Mouse (Mus musculus): Measurements from ENCODE around the gene H2-Eb1.

The H2-Eb1 gene

DNA sequence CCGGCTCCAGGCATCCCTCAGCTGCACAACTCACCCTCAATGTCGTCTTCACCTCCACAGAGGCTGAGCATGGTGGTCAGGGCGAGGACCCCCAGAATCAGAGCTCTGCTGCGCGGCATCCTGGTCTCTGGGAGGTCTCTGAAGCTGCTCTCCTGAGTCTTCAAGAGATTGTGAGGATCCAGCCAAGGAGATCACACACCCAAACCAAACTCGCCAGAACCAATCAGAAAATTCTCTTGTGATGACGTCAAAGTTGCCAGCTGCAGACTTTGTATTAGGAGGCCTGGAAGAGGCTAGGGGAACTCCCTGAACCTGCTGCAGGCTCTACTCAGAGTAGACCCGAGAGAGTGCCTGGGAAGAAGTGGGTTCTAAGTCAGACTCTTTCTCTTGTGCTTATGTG is 18.0 kb upstream of the H2-Eb1 start, which contains the start of gene H2-Aa:
Gene H2-Aa (minus strand): TSS at position 176 of the 400 bp plus-strand sequence.
- in situ Hi-C loops (cut with MboI, MseI), result loop anchor here (10.0 kb wide), 1 partner anchor 1443 kb away; no protein-coding TSS in a partner anchor

DNA sequence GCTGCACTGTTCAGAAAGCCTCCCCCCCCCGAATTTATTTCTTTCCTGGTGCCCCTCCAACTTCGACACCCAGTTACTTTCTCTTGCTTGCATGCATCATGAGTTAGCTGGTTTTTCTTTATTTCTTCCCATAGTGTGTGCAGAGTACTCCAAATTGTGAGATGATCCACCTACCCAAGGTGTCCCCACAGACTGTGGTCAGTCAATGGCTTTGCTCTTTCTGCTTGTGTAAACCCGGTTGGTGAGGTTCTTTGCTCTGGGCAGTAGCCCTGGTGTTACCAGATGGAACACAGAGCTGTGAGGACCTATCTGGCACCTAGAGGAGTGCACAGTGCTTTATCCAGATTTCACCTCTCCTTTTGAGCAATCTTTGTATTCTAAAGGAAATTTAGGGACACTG is 17.5 kb upstream of the H2-Eb1 start:
- in situ Hi-C loops (cut with MboI, MseI), result loop anchor here (10.0 kb wide), 1 partner anchor 1443 kb away; no protein-coding TSS in a partner anchor

DNA sequence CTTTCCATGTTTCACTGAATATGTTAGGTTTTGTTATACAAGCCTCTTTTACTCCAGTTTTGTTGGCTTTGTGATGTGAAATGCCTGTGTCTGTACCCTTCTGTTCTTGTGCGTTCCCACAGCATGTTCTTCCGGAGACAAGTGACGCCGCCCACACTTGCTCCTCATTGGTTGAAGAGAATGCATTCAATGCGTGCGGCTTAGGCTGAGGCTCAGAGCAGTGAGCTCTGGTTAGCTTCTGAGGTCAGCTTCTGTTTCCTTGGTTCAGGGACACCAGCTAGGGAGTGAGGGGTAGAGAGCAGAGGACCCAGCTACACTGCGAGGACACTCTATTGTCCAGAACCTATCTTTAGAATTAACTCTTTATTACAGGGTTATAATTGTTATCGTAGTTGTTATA is 14.1 kb upstream of the H2-Eb1 start:
- in situ Hi-C loops (cut with MboI, MseI), result no loop called here

DNA sequence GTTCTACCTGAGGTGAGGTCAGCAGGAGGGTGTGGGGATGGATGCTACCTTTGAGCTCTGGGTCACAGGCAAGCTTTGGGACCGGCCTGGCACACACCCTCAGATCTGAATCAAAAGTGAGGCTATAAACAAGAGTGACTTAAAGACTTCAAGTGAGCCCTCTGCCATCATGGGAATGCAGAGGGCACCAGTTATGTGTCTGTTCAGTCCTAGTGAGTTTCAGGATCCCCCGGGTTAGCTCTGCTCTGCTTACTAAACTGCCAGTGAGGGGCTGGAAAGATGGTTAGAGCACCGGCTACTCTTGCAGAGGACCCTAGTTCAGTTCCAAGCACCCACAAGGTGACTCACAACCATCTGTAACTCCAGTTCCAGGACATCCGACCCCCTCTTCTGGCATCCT is 13.1 kb upstream of the H2-Eb1 start:
- in situ Hi-C loops (cut with MboI, MseI), result no loop called here

DNA sequence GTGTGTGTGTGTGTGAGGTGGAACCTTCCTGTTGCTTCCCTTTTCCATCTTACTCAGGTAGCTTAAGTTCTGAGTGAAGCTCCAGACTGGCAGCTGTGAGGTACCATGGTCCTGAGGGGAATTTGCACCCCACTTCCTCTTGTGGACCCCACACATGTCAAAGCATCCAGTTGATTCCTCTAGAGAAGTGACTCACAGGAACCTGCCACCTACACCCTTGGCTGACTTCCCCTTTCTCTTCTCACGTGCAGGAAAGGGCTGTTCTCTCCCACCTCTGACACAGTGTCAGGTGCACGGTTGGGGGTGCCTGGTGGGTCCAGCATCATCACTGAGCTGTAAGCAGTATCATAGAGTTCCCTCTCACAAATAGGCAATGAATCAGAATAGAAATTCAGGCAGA is 12.1 kb upstream of the H2-Eb1 start:
- in situ Hi-C loops (cut with MboI, MseI), result no loop called here

DNA sequence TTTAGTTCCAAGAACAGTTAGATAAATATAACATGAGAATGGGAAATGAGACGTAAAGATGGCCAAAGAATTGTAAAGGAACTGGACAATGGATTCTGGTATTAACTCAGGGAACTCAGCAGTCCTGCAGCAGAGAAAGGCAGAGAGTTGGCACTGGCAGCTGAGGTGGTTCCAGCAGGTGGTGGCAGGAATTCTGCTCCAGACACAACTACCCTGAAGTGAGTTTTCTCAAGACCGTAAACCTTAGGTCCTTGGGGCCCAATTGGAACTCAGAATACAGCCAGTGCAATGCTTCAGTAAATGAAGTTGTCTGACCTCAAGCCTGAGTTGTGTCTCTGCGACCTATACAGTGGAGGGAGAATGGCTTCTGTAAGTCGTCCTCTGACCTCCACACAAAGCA is 11.4 kb upstream of the H2-Eb1 start:
- in situ Hi-C loops (cut with MboI, MseI), result no loop called here

DNA sequence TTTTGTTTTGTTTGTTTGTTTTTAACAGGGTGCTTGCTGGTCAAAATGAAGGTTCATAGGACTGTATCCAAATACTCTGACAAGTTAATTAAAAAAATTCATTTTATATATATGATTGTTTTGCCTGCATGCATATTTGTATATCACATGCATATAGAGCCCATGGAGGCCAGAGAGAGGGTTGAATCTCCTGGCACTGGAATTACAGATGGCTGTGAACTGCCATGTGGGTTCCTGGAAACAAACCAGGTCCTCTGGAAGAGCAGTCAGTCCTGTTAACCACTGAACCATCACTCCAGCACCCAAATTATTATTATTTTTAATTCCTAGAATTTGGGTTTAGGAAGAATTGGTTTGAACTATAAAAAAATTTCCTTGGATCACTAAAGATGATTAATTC is 10.4 kb upstream of the H2-Eb1 start:
- in situ Hi-C loops (cut with MboI, MseI), result no loop called here

DNA sequence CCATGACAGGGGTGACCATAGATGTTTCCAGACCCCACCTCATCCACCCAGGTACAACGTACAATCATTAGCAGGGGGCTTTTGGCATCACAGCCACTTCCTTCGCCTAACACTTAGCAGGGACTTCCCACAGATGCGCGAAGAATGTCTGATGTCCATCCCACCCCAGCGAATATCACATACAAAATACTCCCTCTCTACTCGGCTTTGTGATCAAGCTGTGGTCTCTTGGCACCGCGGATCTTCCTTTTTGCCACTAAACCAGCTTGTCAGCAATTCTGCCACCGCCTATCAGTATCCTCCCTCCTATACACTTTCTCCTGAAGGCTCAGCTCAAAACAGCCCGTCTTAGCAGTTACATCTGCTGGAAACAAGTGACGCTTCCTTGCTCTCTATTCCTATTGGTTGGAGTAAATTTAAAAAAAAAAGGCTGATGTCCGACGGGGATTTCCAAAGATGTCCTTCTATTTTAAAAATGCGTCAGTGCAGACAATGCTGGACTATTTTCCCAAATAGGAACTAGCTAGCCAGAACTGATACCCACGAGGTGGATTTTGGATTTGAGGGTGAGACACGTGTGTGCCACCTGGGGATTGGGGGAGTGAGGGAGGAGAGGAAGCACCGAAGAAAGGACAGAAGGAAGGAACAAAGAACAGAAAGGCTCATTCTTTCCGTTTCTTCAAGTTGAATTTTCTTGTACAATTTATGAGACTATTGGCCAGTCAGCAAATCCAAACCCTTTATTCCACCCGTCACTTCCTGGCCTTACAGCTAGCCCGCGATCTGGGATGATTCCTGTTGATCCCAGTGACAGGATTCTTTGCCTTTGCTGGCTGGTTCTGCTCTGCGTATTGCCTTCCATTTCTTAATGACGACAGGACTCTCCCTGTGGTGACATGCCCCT is 9.5 kb upstream of the H2-Eb1 start:
- in situ Hi-C loops (cut with MboI, MseI), result no loop called here

DNA sequence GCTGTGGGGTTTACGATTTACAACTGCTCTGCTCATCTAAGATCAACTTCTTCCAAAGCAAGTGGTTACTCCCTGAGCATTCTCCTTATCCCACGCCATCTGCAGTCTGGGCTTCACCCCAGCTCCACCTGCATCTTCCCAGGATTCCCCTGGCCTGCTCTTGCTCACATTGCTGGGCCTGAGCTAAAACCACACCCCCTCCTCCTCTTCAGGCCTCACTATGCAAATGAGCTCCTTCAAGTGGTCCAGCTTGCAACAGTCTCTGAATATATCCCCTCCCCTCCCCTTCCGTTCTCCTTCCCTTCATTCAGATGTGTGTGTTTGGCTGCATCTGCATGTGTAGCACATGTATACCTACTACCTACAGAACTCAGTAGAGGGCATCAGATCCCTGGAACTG is 6.3 kb upstream of the H2-Eb1 start:
- in situ Hi-C loops (cut with MboI, MseI), result no loop called here

DNA sequence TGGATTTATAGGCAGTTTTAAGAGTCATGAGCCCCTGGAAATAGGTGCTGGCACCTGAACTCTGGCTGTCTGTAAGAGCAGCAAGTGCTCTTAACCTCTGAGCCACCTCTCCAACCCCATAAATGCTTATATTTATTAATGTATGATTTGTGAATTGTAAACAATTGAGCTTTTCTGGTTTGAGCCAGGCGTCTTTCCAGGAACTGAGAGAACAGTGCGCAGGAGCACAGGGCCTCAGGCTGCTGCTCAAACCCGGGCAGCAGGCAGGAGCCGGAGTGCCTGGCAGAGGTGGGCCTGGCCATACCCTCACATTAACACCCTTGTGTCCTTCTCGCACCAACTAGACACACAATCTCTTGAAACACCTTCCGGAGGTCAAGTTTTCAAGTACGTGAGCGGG is 5.6 kb upstream of the H2-Eb1 start:
- in situ Hi-C loops (cut with MboI, MseI), result no loop called here

DNA sequence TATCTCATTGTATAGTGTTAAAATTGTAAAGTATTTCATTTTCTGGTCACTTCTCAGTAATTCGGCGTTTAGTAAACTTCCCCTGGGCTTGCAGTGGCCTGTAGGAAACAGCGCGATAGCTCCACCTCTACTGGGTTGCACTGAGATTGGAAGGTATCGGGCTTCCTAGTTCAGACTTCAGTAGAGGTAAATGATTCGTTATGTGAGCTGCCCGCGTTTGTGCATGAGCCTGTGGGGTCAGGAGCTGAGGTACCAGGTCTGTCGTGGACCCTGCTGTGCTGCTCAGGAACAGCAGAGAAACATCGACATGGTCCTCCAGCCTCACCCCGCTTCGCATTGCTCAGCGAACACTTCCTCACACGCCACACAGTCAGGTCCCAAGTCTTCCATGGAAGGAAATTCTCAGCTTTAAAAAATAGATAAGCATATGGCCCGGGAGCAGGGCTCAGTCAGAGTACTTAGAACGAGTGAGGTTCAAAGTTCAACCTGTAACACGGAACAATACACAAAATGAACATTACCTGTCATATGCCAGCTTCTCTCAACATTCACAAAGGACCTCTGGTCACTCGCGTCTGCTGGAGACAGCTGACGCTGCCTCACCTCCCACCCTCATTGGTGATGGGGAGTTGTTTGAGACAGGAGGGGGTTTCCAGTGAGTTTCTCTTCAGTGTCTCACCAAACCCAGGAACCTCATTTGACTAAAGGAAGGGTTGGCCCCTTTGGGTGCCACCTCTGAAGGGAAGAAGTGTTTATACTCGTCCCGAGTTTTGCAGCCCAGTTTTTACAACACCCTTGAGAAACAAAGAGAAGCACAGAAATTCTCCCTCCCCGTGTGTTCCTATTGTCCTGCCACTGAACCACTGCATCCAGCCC is 4.7 kb upstream of the H2-Eb1 start:
- in situ Hi-C loops (cut with MboI, MseI), result no loop called here

DNA sequence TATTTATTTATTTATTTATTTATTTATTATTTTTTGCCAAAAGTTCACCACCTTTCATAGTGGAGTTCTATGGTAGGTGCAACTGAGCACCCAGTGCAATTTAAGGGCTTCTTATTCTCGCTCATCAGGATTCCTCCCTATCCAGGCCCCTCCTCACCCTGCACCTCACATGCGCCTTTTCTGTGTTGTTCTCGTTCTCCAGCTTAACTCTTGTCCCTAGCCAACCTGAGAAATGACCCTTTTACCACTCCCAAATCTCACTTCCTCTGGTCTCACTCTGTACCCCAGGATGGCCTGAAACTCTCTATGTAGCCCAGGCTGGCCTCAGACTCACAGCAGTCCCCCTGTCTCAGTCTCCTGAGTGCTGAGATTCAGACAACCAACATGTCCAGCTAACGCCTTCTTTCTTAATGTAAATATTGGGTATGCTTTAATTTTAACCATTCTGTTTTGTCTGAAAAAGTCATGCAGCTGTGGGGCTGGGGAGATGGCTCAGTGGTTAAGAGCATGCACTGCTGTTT is 3.9 kb upstream of the H2-Eb1 start:
- in situ Hi-C loops (cut with MboI, MseI), result no loop called here

DNA sequence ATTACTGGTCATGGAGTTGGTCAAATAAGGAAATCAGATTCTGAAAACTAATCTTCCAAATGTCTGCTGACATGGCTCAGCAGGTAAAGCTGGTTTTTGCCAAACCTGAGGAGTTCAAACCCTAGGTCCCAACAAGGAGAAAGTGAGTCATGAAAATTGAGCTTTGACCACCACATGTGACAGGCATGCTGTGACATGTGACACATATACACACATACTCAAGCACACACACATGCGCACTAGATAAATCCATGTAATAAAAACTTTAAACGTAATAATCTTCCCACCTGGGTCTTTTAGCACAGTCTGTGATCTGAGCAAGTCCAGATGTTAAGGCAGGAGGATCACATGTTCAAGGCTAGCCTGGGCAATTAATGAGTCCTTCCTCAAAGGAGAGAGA is 1.9 kb upstream of the H2-Eb1 start:
- in situ Hi-C loops (cut with MboI, MseI), result no loop called here

DNA sequence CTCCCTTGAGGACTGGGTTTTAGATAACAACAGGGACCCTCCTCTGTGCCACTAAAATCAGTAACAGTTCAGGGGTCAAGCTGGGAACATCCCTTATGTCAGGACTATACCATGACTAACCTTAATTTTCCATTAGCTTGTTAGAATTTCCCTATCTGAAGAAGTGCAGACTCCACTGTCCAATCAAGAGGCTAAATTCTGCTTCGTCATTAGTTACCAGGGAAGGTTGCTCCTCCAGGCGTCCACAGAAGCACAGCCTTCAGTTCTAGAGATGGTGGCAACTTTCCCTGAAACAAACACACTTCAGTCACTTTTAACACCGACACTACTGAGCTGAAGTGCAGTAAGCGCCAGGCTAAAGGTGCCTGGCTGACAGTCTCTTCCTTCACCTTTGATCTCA is 916 bp upstream of the H2-Eb1 start:
- in situ Hi-C loops (cut with MboI, MseI), result no loop called here

DNA sequence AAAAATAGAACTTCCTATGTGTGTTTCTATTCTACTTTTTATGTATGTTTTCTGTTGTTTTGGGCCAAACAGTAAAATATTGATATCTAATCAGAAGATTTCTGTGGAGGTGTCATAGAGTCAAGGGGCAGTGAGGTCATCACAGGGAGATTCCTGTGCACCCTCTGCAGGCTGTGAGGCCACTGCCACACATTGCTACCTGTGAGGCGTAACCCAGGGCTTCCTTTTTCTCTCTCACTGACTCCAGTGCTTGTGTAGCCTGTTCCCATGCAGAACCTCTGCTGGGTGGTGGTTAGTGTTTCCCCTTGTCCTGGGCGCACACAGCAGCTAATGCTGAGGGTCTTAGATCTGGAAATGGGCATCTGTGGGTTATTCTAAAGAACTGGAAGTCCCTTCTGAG is 740 bp downstream of the H2-Eb1 start:
- in situ Hi-C loops (cut with MboI, MseI), result no loop called here

DNA sequence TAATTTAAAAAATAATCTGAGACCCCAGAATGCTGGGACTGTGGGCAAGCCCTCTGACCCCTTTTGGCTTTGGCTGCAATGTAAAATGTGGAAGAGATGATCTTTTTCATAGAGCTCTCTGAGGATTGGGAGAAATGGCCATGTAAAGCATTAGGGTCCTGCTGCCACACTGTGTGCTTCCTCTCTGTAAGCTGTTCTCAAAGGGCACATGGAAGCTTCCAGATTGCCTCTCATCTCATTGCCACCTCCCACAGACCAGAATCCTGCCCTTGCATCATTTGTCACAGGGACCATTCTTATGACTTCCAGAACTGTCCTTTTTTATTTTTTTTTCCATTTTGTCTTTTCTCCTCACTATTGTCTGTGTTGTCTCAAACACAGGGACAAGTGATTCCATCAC is 1.5 kb downstream of the H2-Eb1 start:
- in situ Hi-C loops (cut with MboI, MseI), result no loop called here

DNA sequence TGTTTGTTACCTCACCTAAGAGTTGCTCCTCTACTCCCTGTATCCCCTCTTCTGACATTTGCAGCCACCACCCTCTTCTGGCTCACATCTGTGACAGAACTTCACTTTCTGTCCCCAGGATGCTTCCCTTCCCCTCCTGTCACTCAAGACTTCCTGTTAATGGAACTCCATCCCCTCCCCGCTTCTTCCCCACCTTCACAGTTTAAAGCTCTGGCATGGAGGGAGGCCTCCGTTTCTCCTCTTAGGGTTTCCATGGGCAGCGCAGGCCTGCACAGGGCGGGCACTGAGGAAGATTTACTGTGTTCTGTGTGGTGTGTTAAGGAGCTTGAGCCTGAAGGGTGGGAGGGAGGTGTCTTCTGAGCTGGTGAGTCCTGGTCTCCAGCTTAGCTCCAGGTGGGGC is 2.5 kb downstream of the H2-Eb1 start:
- in situ Hi-C loops (cut with MboI, MseI), result no loop called here

DNA sequence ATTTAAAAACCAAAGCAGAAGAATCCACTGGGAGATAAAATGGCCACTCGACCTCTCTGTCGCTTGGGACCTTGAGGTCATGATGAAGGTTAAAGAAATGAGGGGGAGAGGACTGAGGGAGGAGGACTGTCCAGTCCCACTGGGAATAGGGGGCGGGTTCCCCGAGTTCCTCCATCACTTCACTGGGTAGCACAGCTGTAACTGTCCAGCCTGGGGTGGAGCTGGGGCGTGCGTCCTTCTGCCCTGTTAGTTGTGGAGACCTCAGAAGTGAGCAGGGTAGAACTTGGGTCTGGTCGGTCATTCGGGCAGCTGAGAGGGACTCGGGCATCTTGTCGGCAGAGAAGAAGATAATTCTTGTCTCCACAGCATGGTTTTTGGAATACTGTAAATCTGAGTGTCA is 3.6 kb downstream of the H2-Eb1 start:
- in situ Hi-C loops (cut with MboI, MseI), result no loop called here

DNA sequence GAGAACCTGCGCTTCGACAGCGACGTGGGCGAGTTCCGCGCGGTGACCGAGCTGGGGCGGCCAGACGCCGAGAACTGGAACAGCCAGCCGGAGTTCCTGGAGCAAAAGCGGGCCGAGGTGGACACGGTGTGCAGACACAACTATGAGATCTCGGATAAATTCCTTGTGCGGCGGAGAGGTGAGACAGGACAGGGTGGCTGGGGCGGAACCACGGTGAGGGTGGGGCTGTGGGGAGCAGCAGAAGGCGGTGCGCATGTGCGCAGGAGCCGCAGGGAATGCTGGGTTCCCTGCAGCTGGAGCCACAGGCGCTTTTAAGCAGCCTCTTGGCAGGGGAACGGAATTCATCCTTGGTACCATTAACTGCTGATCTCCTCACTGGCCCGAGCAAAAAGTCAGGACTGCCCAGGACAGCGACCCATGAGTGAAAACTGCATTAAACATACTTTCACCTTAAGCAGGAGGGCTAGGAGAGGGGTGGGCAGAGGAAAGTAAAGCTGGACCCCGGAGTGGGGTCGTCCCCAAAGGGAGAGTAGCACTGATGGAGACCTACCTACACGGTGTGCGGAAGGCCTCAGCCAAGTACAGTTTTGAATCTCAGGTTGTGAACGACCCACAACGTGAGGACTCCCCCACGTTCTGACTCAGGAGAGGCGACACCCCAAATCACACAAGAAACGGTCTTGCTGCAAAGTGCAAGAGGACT is 4.2 kb downstream of the H2-Eb1 start:
- in situ Hi-C loops (cut with MboI, MseI), result loop anchor here (5.0 kb wide), 1 partner anchor 43 kb away; no protein-coding TSS in a partner anchor

DNA sequence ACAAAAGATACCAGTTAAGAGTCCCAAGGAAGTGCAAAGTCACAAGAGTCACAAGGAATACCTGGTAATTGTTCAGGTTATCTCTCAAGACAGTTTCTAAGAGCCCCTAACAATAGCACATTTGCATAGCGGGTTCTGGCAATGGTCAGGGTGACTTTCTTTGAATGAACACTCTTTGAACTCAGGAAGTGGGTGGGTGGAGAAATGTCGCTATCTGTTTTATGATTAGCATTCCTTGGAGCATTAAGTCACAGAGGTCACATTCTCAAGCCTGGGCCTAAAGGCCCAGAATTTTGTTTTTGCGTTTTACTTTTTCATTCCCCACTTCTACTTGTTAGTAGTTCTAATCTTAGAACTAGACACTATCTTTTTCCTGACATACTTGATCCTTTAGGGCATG is 4.9 kb downstream of the H2-Eb1 start:
- in situ Hi-C loops (cut with MboI, MseI), result loop anchor here (5.0 kb wide), 1 partner anchor 43 kb away; no protein-coding TSS in a partner anchor

DNA sequence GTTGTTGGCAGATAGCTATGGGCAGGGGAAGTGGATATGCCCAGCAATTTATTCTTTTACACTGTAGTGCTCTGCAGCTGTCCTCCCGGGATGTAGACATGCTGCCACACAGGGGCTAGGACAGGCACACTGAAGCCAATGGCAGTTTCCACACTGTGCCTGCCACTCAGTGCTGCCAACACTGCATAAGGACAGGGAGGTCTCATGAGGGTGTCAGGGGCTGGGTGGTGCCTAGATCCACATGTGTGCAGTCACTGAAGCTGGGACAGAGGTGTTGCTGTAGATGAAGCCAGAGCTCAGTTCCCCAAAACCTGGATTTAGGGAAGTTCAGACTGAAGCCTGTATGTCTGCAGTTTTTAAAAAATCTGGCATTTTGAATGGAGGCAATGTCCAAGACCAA is 6.5 kb downstream of the H2-Eb1 start:
- in situ Hi-C loops (cut with MboI, MseI), result loop anchor here (5.0 kb wide), 1 partner anchor 45 kb away; no protein-coding TSS in a partner anchor

Data from T-helper 1 cell (primary cell).